Mouse (Mus musculus): ENCODE measurements at regions not wholly inside any gene's neighbourhood (a gene's known extent, or its start where the extent isn't known, plus 50 kb on each side); places are given as distances from the start of the nearest gene placed in this dataset.

DNA sequence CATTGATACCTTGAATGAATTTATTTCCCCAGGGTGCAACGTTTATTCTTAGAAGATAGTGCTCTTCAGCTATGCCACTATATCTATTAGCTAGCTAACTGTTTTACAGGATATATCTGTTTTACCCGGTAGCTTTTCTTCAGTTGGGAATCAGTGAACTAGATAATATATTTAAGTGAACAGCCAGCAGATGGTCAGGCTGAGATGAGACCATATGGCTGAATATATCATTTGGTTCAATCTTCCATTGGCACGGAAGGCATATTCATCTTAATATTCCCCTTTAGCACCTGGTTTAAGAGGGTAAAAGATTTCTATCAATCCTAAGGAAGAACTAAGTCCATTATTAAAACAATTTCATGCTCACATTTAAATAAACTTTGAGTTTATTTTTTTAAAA lies 62.6 kb upstream of the Aldoart1 start:
- Histone ChIP-seq H3K27me3 (ENCODE audit: control insufficient read depth, insufficient read depth, low read length) (no peaks in the 10 kb centered on the region), H3K27ac (ENCODE audit: low read depth, low read length) (no peak overlapping the region), H3K4me1 (ENCODE audit: control insufficient read depth, insufficient read depth, low read length) (no peaks in the 10 kb centered on the region), H3K36me3 (ENCODE audit: control insufficient read depth, insufficient read depth, low read length) (no peaks in the 10 kb centered on the region), H3K4me3 (ENCODE audit: low read depth, low read length) (no peak overlapping the region), H3K9me3 (ENCODE audit: control insufficient read depth, low read length) (no peaks in the 10 kb centered on the region), H3K9ac (ENCODE audit: low read length) (no peak overlapping the region), H3K4me2 (ENCODE audit: low read depth) (no peak overlapping the region)
- DNase-seq (ENCODE audit: low spot score) (no peak), ATAC-seq (ENCODE audit: insufficient read depth, low FRiP score, low TSS enrichment) (no peak)
- 81% methylated on average over 3 of the region's 3 CpGs for WGBS
